Mouse (Mus musculus) lung, adult 2 months (tissue): ENCODE data around the gene Grhpr.

ENCODE experiments used
- CTCF ChIP-seq: fragments of 200-500 bp; IDR thresholded peaks from 2 replicates; pipeline ENCODE4 v1.5.1; 2011; ENCODE audit warnings: mild to moderate bottlenecking, low read length, control low read depth; ENCODE audit not compliant: insufficient read depth
- POLR2A ChIP-seq: fragments of 200-500 bp; IDR thresholded peaks from 2 replicates; pipeline ENCODE4 v1.6.1; 2011; ENCODE audit warnings: low read depth, mild to moderate bottlenecking, control low read depth, low read length, borderline replicate concordance; ENCODE audit errors: extremely low read depth

DNA sequence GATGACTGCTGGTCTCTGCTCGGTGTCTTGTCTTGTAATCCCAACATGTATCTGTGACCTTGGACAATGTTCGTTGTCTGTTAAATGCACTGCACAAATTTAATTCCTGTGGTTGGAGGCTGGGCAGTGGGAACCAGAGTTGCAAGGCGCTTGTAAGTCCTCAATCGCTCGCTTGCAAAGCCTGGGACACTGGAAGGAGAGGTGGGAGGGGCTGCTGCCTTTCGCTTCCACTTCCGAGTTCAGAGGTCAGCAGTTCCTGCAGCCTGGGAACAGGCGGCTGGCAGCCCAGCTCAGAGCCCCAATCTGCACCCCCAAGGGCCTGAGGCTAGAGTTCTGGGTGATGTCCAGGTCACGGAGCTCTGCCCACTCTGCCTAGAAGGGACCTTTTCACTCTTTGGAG lies 28.2 kb upstream of the Grhpr start:
- no peak for TF ChIP-seq CTCF
- TF ChIP-seq POLR2A: no peak
